Mouse (Mus musculus) forebrain, postnatal 0 days (tissue): Measurements from ENCODE around the gene Gm20481. TPM values are rescaled to one million over a fixed set of nuclear protein-coding genes. Genes with fewer than 3 reads are reported as not detected.
"Not testable (repeated sequence)": the region's sequence is repeated elsewhere in the genome, so short reads cannot be mapped to it uniquely, and the experiment has no call there.

Source experiments
- ATAC-seq: fragments of 200-750 bp; cut with Nextera tagmentation; 2 replicates; pipeline ENCODE4 v1.8.0; 2017; ENCODE audit warnings: mild to moderate bottlenecking, moderate library complexity
- DNase-seq: peaks from one replicate; pipeline ENCODE4 v3.0.0-alpha.2; 2015
- H3K27ac ChIP-seq: fragments of 300-500 bp; sonication (generic); 2 replicates; pipeline ENCODE4 v1.5.1; 2014; ENCODE audit warnings: low read depth, mild to moderate bottlenecking, antibody characterized with exemption, low read length, moderate library complexity, mixed read lengths
- H3K27me3 ChIP-seq: fragments of 300-500 bp; sonication (generic); 2 replicates; pipeline ENCODE4 v1.6.1; 2014; ENCODE audit warnings: mild to moderate bottlenecking, low read length, mixed read lengths; ENCODE audit not compliant: insufficient read depth
- H3K36me3 ChIP-seq: fragments of 300-500 bp; sonication (generic); 2 replicates; pipeline ENCODE4 v1.6.1; 2014; ENCODE audit warnings: mild to moderate bottlenecking, moderate library complexity; ENCODE audit not compliant: insufficient read depth
- H3K4me1 ChIP-seq: fragments of 300-500 bp; sonication (generic); 2 replicates; pipeline ENCODE4 v1.6.1; 2014; ENCODE audit warnings: antibody characterized with exemption; ENCODE audit not compliant: insufficient read depth
- H3K4me2 ChIP-seq: fragments of 300-500 bp; sonication (generic); 2 replicates; pipeline ENCODE4 v1.6.1; 2014; ENCODE audit warnings: low read depth, mild to moderate bottlenecking, moderate library complexity
- H3K4me3 ChIP-seq: fragments of 300-500 bp; sonication (generic); 2 replicates; pipeline ENCODE4 v1.5.1; 2014; ENCODE audit warnings: low read depth, low read length, mixed read lengths
- H3K9ac ChIP-seq: fragments of 300-500 bp; sonication (generic); 2 replicates; pipeline ENCODE4 v1.6.1; 2014; ENCODE audit warnings: mild to moderate bottlenecking
- H3K9me3 ChIP-seq: fragments of 300-500 bp; sonication (generic); 2 replicates; pipeline ENCODE4 v1.6.1; 2016; ENCODE audit warnings: low read length
- CTCF ChIP-seq: sonication (generic); IDR thresholded peaks from 2 replicates; pipeline ENCODE4 v1.5.1; 2016; ENCODE audit warnings: antibody characterized with exemption, control low read depth, low read depth
- WGBS: fragments of 180-500 bp; shearing (Covaris S2); extraction: QIAGEN DNeasy Blood & Tissue Kit; methylation state at CpG from one replicate; pipeline ENCODE4 v1.1.7; 2014; 5-methylcytosine and 5-hydroxymethylcytosine counted together
- polyA plus RNA-seq: library from polyadenylated mRNA; unstranded; fragments of >200 nt; fragmentation: Nextera tagmentation; extraction: Ambion mirVana; gene quantifications from 2 replicates; pipeline ENCODE4 v1.2.1, GENCODE M21; 2015
- total RNA-seq: library from RNA; depleted of rRNA; stranded (reverse); fragments of >200 nt; gene quantifications from 2 replicates; pipeline ENCODE4 v1.2.3, GENCODE M21; 2014

Gene Gm20481
- total and polyA plus RNA-seq, 2 experiments from 2014 or later: not detected

GRCm38 (mm10) chr17:35000717-35001451 is 31.2 kb downstream of the Gm20481 start, which contains the start of gene Vars:
TSS of gene Vars (plus strand) at chr17:35000987.
- Histone ChIP-seq H3K4me1 (peaks cover 10% of the 10 kb centered on the region), H3K27ac (peak within 1 kb of the TSS; percentile 98), H3K27me3 (no peaks in the 10 kb centered on the region), H3K36me3 (peaks cover 19% of the 10 kb centered on the region), H3K9me3 (no peaks in the 10 kb centered on the region), H3K4me3 (peak within 1 kb of the TSS; percentile 71), H3K4me2 (peak within 1 kb of the TSS; percentile 95), H3K9ac (peak within 1 kb of the TSS; percentile 93)
- WGBS: 3% methylated on average over 80 of the region's 83 CpGs
- DNase-seq (peak; percentile 88), ATAC-seq (peak; percentile 91)
- no peak for TF ChIP-seq CTCF

GRCm38 (mm10) chr17:35001452-35002152 is 31.9 kb downstream of the Gm20481 start:
- Histone ChIP-seq H3K4me1 (peaks cover 10% of the 10 kb centered on the region), H3K9ac (peak overlapping the region; percentile 93), H3K9me3 (no peaks in the 10 kb centered on the region), H3K36me3 (peaks cover 22% of the 10 kb centered on the region), H3K27ac (peak overlapping the region; percentile 98), H3K27me3 (no peaks in the 10 kb centered on the region), H3K4me2 (peak overlapping the region; percentile 95), H3K4me3 (peak overlapping the region; percentile 71)
- ATAC-seq (peak; percentile 4; the same call in 1 of the 2 replicates), DNase-seq (peak; percentile 39)
- no peak for TF ChIP-seq CTCF
- under 1% methylated on average over 35 of the region's 35 CpGs for WGBS

DNA sequence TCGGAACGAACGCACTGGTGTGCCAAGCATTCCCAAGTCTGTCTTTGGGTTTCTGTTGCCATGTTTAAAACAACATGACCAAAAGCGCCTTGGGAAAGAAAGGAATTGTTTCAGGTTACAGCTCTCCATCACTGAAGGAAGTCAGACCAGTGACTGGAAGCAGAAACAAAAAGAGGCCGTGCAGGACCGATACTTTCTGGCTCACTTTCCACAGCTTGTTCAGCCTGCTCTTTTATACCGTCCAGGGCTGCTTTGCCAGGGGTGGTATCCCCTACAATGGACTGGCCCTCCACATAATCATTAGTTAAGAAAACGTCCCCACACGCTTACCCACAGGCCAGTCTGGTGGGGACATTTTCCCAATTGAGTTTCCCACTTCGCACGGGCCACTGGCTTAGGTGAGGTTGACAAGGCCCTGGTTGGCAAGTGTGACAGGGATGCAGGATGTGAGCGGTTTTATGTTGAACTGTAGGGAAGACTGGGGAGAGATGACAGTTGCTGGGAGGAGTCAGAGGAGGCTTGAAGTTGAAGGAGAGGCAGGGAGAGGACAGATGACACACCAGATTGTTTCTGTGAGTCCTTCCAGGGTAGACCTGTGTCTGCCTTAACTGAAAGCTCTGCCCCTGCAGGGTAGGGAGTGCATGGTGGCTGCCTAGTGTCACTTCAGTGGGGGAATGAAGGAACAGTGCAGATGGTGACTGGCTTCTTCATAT is 32.6 kb downstream of the Gm20481 start:
- Histone ChIP-seq H3K9me3 (no peaks in the 10 kb centered on the region), H3K27me3 (no peaks in the 10 kb centered on the region), H3K4me1 (peaks cover 10% of the 10 kb centered on the region), H3K4me2 (peak overlapping the region; percentile 95), H3K36me3 (peaks cover 24% of the 10 kb centered on the region), H3K9ac (peak overlapping the region; percentile 93), H3K4me3 (peak overlapping the region; percentile 71), H3K27ac (0 out of 2 replicates have a peak overlapping the region, but pooled peaks have one; percentile 9)
- DNase-seq: no peak
- no peak for ATAC-seq
- WGBS: 5% methylated on average over 12 of the region's 12 CpGs
- TF ChIP-seq CTCF: no peak

GRCm38 (mm10) chr17:35003022-35003838 is 33.5 kb downstream of the Gm20481 start:
- H3K4me1 ChIP-seq: peaks cover 10% of the 10 kb centered on the region
- H3K9ac ChIP-seq: no peak overlapping the region
- H3K9me3 ChIP-seq: no peaks in the 10 kb centered on the region
- H3K27ac ChIP-seq: no peak overlapping the region
- peaks cover 30% of the 10 kb centered on the region for H3K36me3 ChIP-seq
- no peak overlapping the region; the same call in 1 of the 2 replicates for H3K4me2 ChIP-seq
- TF ChIP-seq CTCF: no peak
- no peak overlapping the region for H3K4me3 ChIP-seq
- 69% methylated on average over 9 of the region's 9 CpGs for WGBS
- H3K27me3 ChIP-seq: no peaks in the 10 kb centered on the region
- no peak for ATAC-seq
- no peak for DNase-seq

GRCm38 (mm10) chr17:35004075-35004717 is 34.5 kb downstream of the Gm20481 start:
- DNase-seq (no peak), ATAC-seq (no peak)
- TF ChIP-seq CTCF: no peak

GRCm38 (mm10) chr17:35005158-35005557 is 35.4 kb downstream of the Gm20481 start:
- Histone ChIP-seq H3K4me3 (no peak overlapping the region), H3K27ac (no peak overlapping the region), H3K27me3 (no peaks in the 10 kb centered on the region), H3K4me2 (no peak overlapping the region), H3K9me3 (no peaks in the 10 kb centered on the region), H3K9ac (no peak overlapping the region), H3K4me1 (peaks cover 10% of the 10 kb centered on the region), H3K36me3 (peaks cover 44% of the 10 kb centered on the region)
- DNase-seq: no peak
- TF ChIP-seq CTCF: no peak
- WGBS: 92% methylated on average over 10 of the region's 10 CpGs
- no peak for ATAC-seq

More at GRCm38 (mm10) chr17:35004075-35004717, 34.5 kb downstream of the Gm20481 start:
- H3K4me1 ChIP-seq: peaks cover 10% of the 10 kb centered on the region
- H3K27ac ChIP-seq: no peak overlapping the region
- no peak overlapping the region for H3K4me3 ChIP-seq
- 97% methylated on average over 17 of the region's 17 CpGs for WGBS
- no peaks in the 10 kb centered on the region for H3K9me3 ChIP-seq
- no peaks in the 10 kb centered on the region for H3K27me3 ChIP-seq
- H3K36me3 ChIP-seq: peaks cover 37% of the 10 kb centered on the region
- H3K9ac ChIP-seq: no peak overlapping the region
- H3K4me2 ChIP-seq: no peak overlapping the region

- H3K36me3 ChIP-seq: peaks cover 51% of the 10 kb centered on the region
These were observed 36.2 kb downstream of the Gm20481 start for GRCm38 (mm10) chr17:35005902-35006301.

More at GRCm38 (mm10) chr17:35005902-35006301, 36.2 kb downstream of the Gm20481 start:
- DNase-seq, H3K4me2 ChIP-seq, H3K9ac ChIP-seq, H3K27ac ChIP-seq, ATAC-seq, H3K4me3 ChIP-seq, H3K4me1 ChIP-seq, H3K9me3 ChIP-seq, H3K27me3 ChIP-seq: not testable (repeated sequence)
- WGBS: 98% methylated on average over 4 of the region's 5 CpGs
